8 mouse cellular contexts compared by ENCODE assay signal in genomic region chr12:100778934-100779865, GRCm38 (mm10). TPM values are rescaled to one million over a fixed set of nuclear protein-coding genes. Genes with fewer than 3 reads are reported as not detected.
A peak's percentile ranks its signal among the peaks of the same experiment; 100 is the strongest.
DNase-seq lines count a peak whose midpoint lies in the region; ATAC-seq lines count a peak whose summit lies in the region.

Gene Dglucy (plus strand): TSS chr12:100779057.

- no peaks in the 10 kb centered on the region for H3K27me3 ChIP-seq in hindbrain, embryonic 16.5 days (replicated peaks; ENCODE audit: control insufficient read depth, insufficient read depth, low read length)

- DNase-seq in R1 (ENCODE audit: low read depth, low spot score): peak; percentile 65
- peak; percentile 96 for DNase-seq in cerebellum, postnatal 10 days
- DNase-seq in gastrocnemius, adult 8-10 months (ENCODE audit: low spot score in 2 of 2): peak; percentile 86 to 89
- DNase-seq in left cerebral cortex, adult 11 months (ENCODE audit: low spot score): peak; percentile 84
- DNase-seq in lung, postnatal 4 days: peak; percentile 90
- peak; percentile 81 for DNase-seq in right cerebral cortex, postnatal 25 days
- DNase-seq in urinary bladder, postnatal 25 days (ENCODE audit: low spot score): peak; percentile 85

- H3K27ac ChIP-seq in hindbrain, embryonic 16.5 days (ENCODE audit: low read depth, low read length): peak within 1 kb of the TSS; percentile 72

- H3K36me3 ChIP-seq in hindbrain, embryonic 16.5 days (ENCODE audit: control insufficient read depth, insufficient read depth, low read length): no peaks in the 10 kb centered on the region

- peak within 1 kb of the TSS; percentile 53 for H3K4me2 ChIP-seq in hindbrain, embryonic 16.5 days (ENCODE audit: low read length)

- peaks cover 14% of the 10 kb centered on the region for H3K4me1 ChIP-seq in hindbrain, embryonic 16.5 days (ENCODE audit: control insufficient read depth, insufficient read depth, low read depth, low read length)

- peak; percentile 98 for ATAC-seq in hindbrain, embryonic 16.5 days

- peak within 1 kb of the TSS; percentile 31 for H3K4me3 ChIP-seq in hindbrain, embryonic 16.5 days (ENCODE audit: low read length)

- no peaks in the 10 kb centered on the region for H3K9me3 ChIP-seq in hindbrain, embryonic 16.5 days (ENCODE audit: control insufficient read depth, low read length)

- 25% methylated on average over 12 of the region's 12 CpGs for WGBS in hindbrain, embryonic 16.5 days

- peak within 1 kb of the TSS; percentile 51; the same call in 1 of the 2 replicates for H3K9ac ChIP-seq in hindbrain, embryonic 16.5 days (ENCODE audit: low read depth, low read length)

RNA-seq across cellular contexts. Expression of gene Dglucy, which starts in this region (rescaled TPM):
- total RNA-seq in gastrocnemius, adult 8-10 months (2022): 10 to 100 TPM; 20.8 to 28.3 (median 26.4) TPM
- 3.2 and 4.5 TPM in 2 replicates for polyA plus RNA-seq in hindbrain, embryonic 16.5 days (2015; fragmentation: Nextera tagmentation; extraction: Ambion mirVana)

Comparison
In these comparisons a context has a peak if more than half of its experiments do, and no peak if none do; other contexts are left out.
1. Peak in every context shown above with its lines: DNase-seq, ATAC-seq, H3K4me3 ChIP-seq and H3K27ac ChIP-seq.